Mouse (Mus musculus) embryonic facial prominence, embryonic 15.5 days (tissue): ENCODE results near the gene Fcrl6. TPM values are rescaled to one million over a fixed set of nuclear protein-coding genes. Genes with fewer than 3 reads are reported as not detected.

ENCODE experiments used
- ATAC-seq: fragments of 200-750 bp; cut with Nextera tagmentation; 2 replicates; pipeline ENCODE4 v1.8.0; 2017; ENCODE audit warnings: low read depth, moderate TSS enrichment; ENCODE audit not compliant: insufficient number of reproducible peaks, low FRiP score, low TSS enrichment
- H3K27ac ChIP-seq: fragments of 300-500 bp; sonication (generic); replicated peaks from 2 replicates; pipeline ENCODE4 v1.5.1; 2015; ENCODE audit warnings: mild to moderate bottlenecking, inconsistent platforms
- H3K27me3 ChIP-seq: fragments of 300-500 bp; sonication (generic); 2 replicates; pipeline ENCODE4 v1.6.1; 2015; ENCODE audit warnings: inconsistent platforms
- H3K36me3 ChIP-seq: fragments of 300-500 bp; sonication (generic); 2 replicates; pipeline ENCODE4 v1.6.1; 2015; ENCODE audit warnings: mild to moderate bottlenecking, inconsistent platforms
- H3K4me1 ChIP-seq: fragments of 300-500 bp; sonication (generic); 2 replicates; pipeline ENCODE4 v1.6.1; 2015; ENCODE audit warnings: inconsistent platforms
- H3K4me2 ChIP-seq: fragments of 300-500 bp; sonication (generic); replicated peaks from 2 replicates; pipeline ENCODE4 v1.6.1; 2015; ENCODE audit warnings: mild to moderate bottlenecking, inconsistent platforms
- H3K4me3 ChIP-seq: fragments of 300-500 bp; sonication (generic); replicated peaks from 2 replicates; pipeline ENCODE4 v1.5.1; 2015; ENCODE audit warnings: mild to moderate bottlenecking, inconsistent platforms
- H3K9ac ChIP-seq: fragments of 300-500 bp; sonication (generic); 2 replicates; pipeline ENCODE4 v1.6.1; 2015; ENCODE audit warnings: inconsistent platforms
- H3K9me3 ChIP-seq: fragments of 300-500 bp; sonication (generic); replicated peaks from 2 replicates; pipeline ENCODE4 v1.6.1; 2016; ENCODE audit warnings: inconsistent platforms
- WGBS: fragments of 180-500 bp; shearing (Covaris S2); methylation state at CpG from one replicate; pipeline ENCODE4 v1.1.7; 2015; 5-methylcytosine and 5-hydroxymethylcytosine counted together
- polyA plus RNA-seq: library from polyadenylated mRNA; unstranded; fragments of >200 nt; fragmentation: Nextera tagmentation; extraction: Ambion mirVana; gene quantifications from 2 replicates; pipeline ENCODE4 v1.2.1, GENCODE M21; 2015

The Fcrl6 gene
- polyA plus RNA-seq, 1 experiment from 2014 or later, result 0.28 TPM

- no peak for ATAC-seq
- WGBS, result 82% methylated on average over 5 of the region's 5 CpGs
- no peaks in the 10 kb centered on the region for H3K36me3 ChIP-seq
- no peak overlapping the region for H3K4me2 ChIP-seq
- H3K4me1 ChIP-seq, result peaks cover 9% of the 10 kb centered on the region; the same call in 1 of the 2 replicates
- no peaks in the 10 kb centered on the region for H3K27me3 ChIP-seq
- no peaks in the 10 kb centered on the region for H3K9me3 ChIP-seq
- H3K4me3 ChIP-seq, result no peak overlapping the region
- no peak overlapping the region for H3K9ac ChIP-seq
- H3K27ac ChIP-seq, result no peak overlapping the region
Measured at GRCm38 (mm10) chr1:172631721-172632120, 29.4 kb upstream of the Fcrl6 start.

GRCm38 (mm10) chr1:172629831-172630230, 27.5 kb upstream of the Fcrl6 start:
- Histone ChIP-seq H3K27ac (no peak overlapping the region), H3K9ac (no peak overlapping the region), H3K27me3 (no peaks in the 10 kb centered on the region), H3K36me3 (no peaks in the 10 kb centered on the region), H3K9me3 (no peaks in the 10 kb centered on the region), H3K4me2 (no peak overlapping the region), H3K4me1 (peaks cover 9% of the 10 kb centered on the region; the same call in 1 of the 2 replicates), H3K4me3 (no peak overlapping the region)
- ATAC-seq, result no peak
- WGBS, result 31% methylated on average over 7 of the region's 7 CpGs

- Histone ChIP-seq H3K36me3 (no peaks in the 10 kb centered on the region), H3K27ac (no peak overlapping the region), H3K27me3 (no peaks in the 10 kb centered on the region), H3K9me3 (no peaks in the 10 kb centered on the region), H3K9ac (no peak overlapping the region), H3K4me3 (no peak overlapping the region), H3K4me1 (peaks cover 9% of the 10 kb centered on the region; the same call in 1 of the 2 replicates), H3K4me2 (no peak overlapping the region)
- WGBS, result 94% methylated on average over 3 of the region's 3 CpGs
- no peak for ATAC-seq
Measured at GRCm38 (mm10) chr1:172626306-172626705, 24.0 kb upstream of the Fcrl6 start.

GRCm38 (mm10) chr1:172624081-172624480, 21.7 kb upstream of the Fcrl6 start:
- no peak for ATAC-seq
- Histone ChIP-seq H3K9ac (no peak overlapping the region), H3K9me3 (no peaks in the 10 kb centered on the region), H3K4me3 (no peak overlapping the region), H3K4me1 (no peaks in the 10 kb centered on the region), H3K36me3 (no peaks in the 10 kb centered on the region), H3K27ac (no peak overlapping the region), H3K4me2 (no peak overlapping the region), H3K27me3 (no peaks in the 10 kb centered on the region)
- 71% methylated on average over 3 of the region's 3 CpGs for WGBS

- Histone ChIP-seq H3K36me3 (no peaks in the 10 kb centered on the region), H3K4me2 (no peak overlapping the region), H3K27me3 (no peaks in the 10 kb centered on the region), H3K9ac (no peak overlapping the region), H3K27ac (no peak overlapping the region), H3K4me1 (no peaks in the 10 kb centered on the region), H3K9me3 (no peaks in the 10 kb centered on the region), H3K4me3 (no peak overlapping the region)
- WGBS, result 62% methylated on average over 5 of the region's 5 CpGs
- ATAC-seq, result no peak
Measured at GRCm38 (mm10) chr1:172623599-172623998, 21.2 kb upstream of the Fcrl6 start.

- Histone ChIP-seq H3K4me3 (no peak overlapping the region), H3K27me3 (no peaks in the 10 kb centered on the region), H3K4me1 (peaks cover 15% of the 10 kb centered on the region), H3K9me3 (no peaks in the 10 kb centered on the region), H3K4me2 (no peak overlapping the region), H3K36me3 (no peaks in the 10 kb centered on the region), H3K27ac (no peak overlapping the region), H3K9ac (no peak overlapping the region)
- 21% methylated on average over 7 of the region's 7 CpGs for WGBS
- ATAC-seq, result no peak
Measured at GRCm38 (mm10) chr1:172619235-172619634, 16.9 kb upstream of the Fcrl6 start.

GRCm38 (mm10) chr1:172618141-172618540, 15.8 kb upstream of the Fcrl6 start:
- ATAC-seq, result no peak
- H3K27ac ChIP-seq, result no peak overlapping the region
- no peaks in the 10 kb centered on the region for H3K36me3 ChIP-seq
- H3K27me3 ChIP-seq, result no peaks in the 10 kb centered on the region
- WGBS, result 13% methylated on average over 4 of the region's 4 CpGs
- no peaks in the 10 kb centered on the region for H3K9me3 ChIP-seq
- H3K4me2 ChIP-seq, result no peak overlapping the region
- H3K4me1 ChIP-seq, result peaks cover 15% of the 10 kb centered on the region
- no peak overlapping the region for H3K9ac ChIP-seq
- no peak overlapping the region for H3K4me3 ChIP-seq

GRCm38 (mm10) chr1:172617365-172618076, 15.2 kb upstream of the Fcrl6 start:
- Histone ChIP-seq H3K4me2 (peak overlapping the region; percentile 61), H3K9ac (no peak overlapping the region), H3K27ac (no peak overlapping the region), H3K27me3 (no peaks in the 10 kb centered on the region), H3K36me3 (no peaks in the 10 kb centered on the region), H3K9me3 (no peaks in the 10 kb centered on the region), H3K4me3 (peak overlapping the region; percentile 31), H3K4me1 (peaks cover 15% of the 10 kb centered on the region)
- ATAC-seq, result no peak
- WGBS, result 16% methylated on average over 14 of the region's 14 CpGs

- ATAC-seq, result no peak; the same call in 1 of the 2 replicates
- no peak overlapping the region for H3K27ac ChIP-seq
Measured at GRCm38 (mm10) chr1:172616537-172617300, 14.4 kb upstream of the Fcrl6 start.

GRCm38 (mm10) chr1:172615412-172615811, 13.1 kb upstream of the Fcrl6 start:
- Histone ChIP-seq H3K27ac (no peak overlapping the region), H3K27me3 (no peaks in the 10 kb centered on the region), H3K4me2 (no peak overlapping the region), H3K9ac (no peak overlapping the region), H3K9me3 (no peaks in the 10 kb centered on the region), H3K4me1 (peaks cover 15% of the 10 kb centered on the region), H3K4me3 (no peak overlapping the region), H3K36me3 (no peaks in the 10 kb centered on the region)
- WGBS, result 52% methylated on average over 4 of the region's 4 CpGs
- no peak for ATAC-seq

More at GRCm38 (mm10) chr1:172616537-172617300, 14.4 kb upstream of the Fcrl6 start:
- H3K4me3 ChIP-seq, result peak overlapping the region; percentile 31
- H3K4me1 ChIP-seq, result peaks cover 15% of the 10 kb centered on the region
- no peak overlapping the region for H3K9ac ChIP-seq
- peak overlapping the region; percentile 61 for H3K4me2 ChIP-seq
- no peaks in the 10 kb centered on the region for H3K9me3 ChIP-seq
- H3K36me3 ChIP-seq, result no peaks in the 10 kb centered on the region
- 12% methylated on average over 22 of the region's 22 CpGs for WGBS
- no peaks in the 10 kb centered on the region for H3K27me3 ChIP-seq

GRCm38 (mm10) chr1:172614654-172615053, 12.3 kb upstream of the Fcrl6 start:
- Histone ChIP-seq H3K36me3 (no peaks in the 10 kb centered on the region), H3K4me1 (peaks cover 15% of the 10 kb centered on the region), H3K4me3 (no peak overlapping the region), H3K9ac (no peak overlapping the region), H3K27me3 (no peaks in the 10 kb centered on the region), H3K4me2 (no peak overlapping the region), H3K9me3 (no peaks in the 10 kb centered on the region), H3K27ac (no peak overlapping the region)
- WGBS, result 85% methylated on average over 10 of the region's 10 CpGs
- ATAC-seq, result no peak
